Mouse (Mus musculus): ENCODE measurements around the gene Kazald1.

GRCm38 (mm10) chr19:45116798-45117197 is 41.8 kb downstream of the Kazald1 start:
- TF ChIP-seq CTCF (IDR thresholded peaks at IDR 0.05; ENCODE audit: low read depth) (peak; percentile 58), EP300 (IDR thresholded peaks at IDR 0.05; ENCODE audit: low read depth) (no peak)

Data from liver, embryonic 14.5 days (tissue).